In genomic region chr1:74092242-74092641, GRCm38 (mm10) we compare ENCODE assay signal across 10 mouse cellular contexts. TPM values are rescaled to one million over a fixed set of nuclear protein-coding genes. Genes with fewer than 3 reads are reported as not detected.
A peak's percentile ranks its signal among the peaks of the same experiment; 100 is the strongest.
DNase-seq lines count a peak whose midpoint lies in the region; ATAC-seq and TF ChIP-seq lines count a peak whose summit lies in the region.
"Had no signal": no experiment of that assay in that cellular context is flagged by ENCODE, and none has a peak within 500 bp of the region (broad histone marks: within the 10 kb centered on the region; RNA-seq: fewer than 3 reads in every experiment).

No protein-coding gene starts in this region.

- H3K4me2 ChIP-seq in limb, embryonic 11.5 days (ENCODE audit: low read depth, severe bottlenecking) = no peak overlapping the region
- H3K4me2 ChIP-seq in midbrain, postnatal 0 days (ENCODE audit: low read depth, low read length, poor library complexity, severe bottlenecking) = no peak overlapping the region

- 23% methylated on average over 10 of the region's 10 CpGs for WGBS in limb, embryonic 11.5 days
- 64% methylated on average over 10 of the region's 10 CpGs for WGBS in midbrain, postnatal 0 days

- H3K4me3 ChIP-seq in ES-Bruce4 (ENCODE audit: low read depth, low read length) = no peak overlapping the region
- no peak overlapping the region for H3K4me3 ChIP-seq in limb, embryonic 11.5 days (ENCODE audit: low read depth, low read length)
- H3K4me3 ChIP-seq in midbrain, postnatal 0 days (ENCODE audit: low read depth, low read length) = no peak overlapping the region

- H3K27ac ChIP-seq in ES-Bruce4 (ENCODE audit: insufficient read depth, low read length) = no peak overlapping the region
- H3K27ac ChIP-seq in limb, embryonic 11.5 days (replicated peaks; ENCODE audit: low read depth, low read length) = peak overlapping the region; percentile 100
- H3K27ac ChIP-seq in midbrain, postnatal 0 days (ENCODE audit: low read depth, low read length) = no peak overlapping the region
- H3K27ac ChIP-seq: liver, embryonic 14.5 days had no signal

- peak; percentile 59; the same call in 1 of the 2 replicates for TF ChIP-seq EP300 in ES-Bruce4 (IDR thresholded peaks at IDR 0.05; ENCODE audit: insufficient read depth, low read depth, low read length)

- 0 out of 2 replicates have a peak, but pooled peaks cover 2% of the 10 kb centered on the region for H3K27me3 ChIP-seq in ES-Bruce4 (ENCODE audit: control insufficient read depth, insufficient read depth, low read length, poor library complexity, severe bottlenecking)
- no peaks in the 10 kb centered on the region for H3K27me3 ChIP-seq in limb, embryonic 11.5 days (ENCODE audit: control insufficient read depth, insufficient read depth, low read length)
- H3K27me3 ChIP-seq in midbrain, postnatal 0 days (ENCODE audit: insufficient read depth, low read length) = no peaks in the 10 kb centered on the region

- H3K9ac ChIP-seq in ES-Bruce4 (ENCODE audit: low read depth, poor library complexity, severe bottlenecking) = no peak overlapping the region
- H3K9ac ChIP-seq in limb, embryonic 11.5 days (ENCODE audit: low read length) = no peak overlapping the region
- H3K9ac ChIP-seq in midbrain, postnatal 0 days (replicated peaks; ENCODE audit: low read length, poor library complexity, severe bottlenecking) = no peak overlapping the region
- H3K9ac ChIP-seq: liver, embryonic 14.5 days had no signal

- DNase-seq in embryo, embryonic 10.5 days (ENCODE audit: low spot score) = peak; percentile 43
- no peak for DNase-seq in embryo, embryonic 9.5 days (ENCODE audit: extremely low spot score)
- DNase-seq in gastrocnemius, postnatal 14 days = peak; percentile 66
- DNase-seq in limb, embryonic 11.5 days (ENCODE audit: low spot score) = peak; percentile 63
- no peak for DNase-seq in right cerebral cortex, adult 2 months (ENCODE audit: low spot score in 2 of 2)
- DNase-seq in frontal cortex, postnatal 25 days (ENCODE audit: low spot score in 2 of 2) = no peak
- no peak for DNase-seq in midbrain, postnatal 0 days (ENCODE audit: low spot score)
- DNase-seq: cerebellum, adult 11 months had no signal

- no peaks in the 10 kb centered on the region for H3K36me3 ChIP-seq in ES-Bruce4 (ENCODE audit: control insufficient read depth, insufficient read depth, low read length, poor library complexity, severe bottlenecking)
- no peaks in the 10 kb centered on the region for H3K36me3 ChIP-seq in limb, embryonic 11.5 days (ENCODE audit: control insufficient read depth, insufficient read depth, low read length)
- no peaks in the 10 kb centered on the region for H3K36me3 ChIP-seq in midbrain, postnatal 0 days (ENCODE audit: insufficient read depth, low read length)

- ATAC-seq in limb, embryonic 11.5 days (ENCODE audit: insufficient number of reproducible peaks, low FRiP score, low TSS enrichment, low read depth) = peak; percentile 22
- ATAC-seq in midbrain, postnatal 0 days (ENCODE audit: low FRiP score) = no peak

- TF ChIP-seq POLR2A in ES-Bruce4 (IDR thresholded peaks at IDR 0.05; ENCODE audit: insufficient read depth, low read length) = no peak

- no peaks in the 10 kb centered on the region for H3K9me3 ChIP-seq in ES-Bruce4 (replicated peaks; ENCODE audit: control insufficient read depth, insufficient read depth, low read length, poor library complexity, severe bottlenecking)
- no peaks in the 10 kb centered on the region for H3K9me3 ChIP-seq in limb, embryonic 11.5 days (ENCODE audit: control insufficient read depth, low read length)
- no peaks in the 10 kb centered on the region for H3K9me3 ChIP-seq in midbrain, postnatal 0 days (ENCODE audit: low read length)

- no peak for TF ChIP-seq CTCF in ES-Bruce4 (IDR thresholded peaks at IDR 0.05; ENCODE audit: low read depth, low read length)
- no peak for TF ChIP-seq CTCF in midbrain, postnatal 0 days (IDR thresholded peaks at IDR 0.05)

- H3K4me1 ChIP-seq in ES-Bruce4 (ENCODE audit: control insufficient read depth, insufficient read depth, low read length) = peaks cover 19% of the 10 kb centered on the region
- peaks cover 58% of the 10 kb centered on the region for H3K4me1 ChIP-seq in limb, embryonic 11.5 days (ENCODE audit: control insufficient read depth, insufficient read depth, low read length)
- no peaks in the 10 kb centered on the region; the same call in 1 of the 2 replicates for H3K4me1 ChIP-seq in midbrain, postnatal 0 days (ENCODE audit: insufficient read depth, low read length)

- intact Hi-C loops in gastrocnemius, postnatal 14 days (cut with DNase I; ENCODE audit: low total_unique reads) = no loop called here

RNA-seq across cellular contexts. Expression of gene Tns1, which starts 32.0 kb away (rescaled TPM):
- polyA plus RNA-seq in ES-Bruce4 (2011; ENCODE audit: insufficient read depth, insufficient read length, low read depth, missing spikeins) = 6.5 and 9.0 TPM in 2 replicates
- total RNA-seq in gastrocnemius, postnatal 14 days (2021) = 100 to 1,000 TPM; 176 to 217 TPM
- 36.3 and 36.9 TPM in 2 replicates for polyA plus RNA-seq in limb, embryonic 11.5 days (2014; fragmentation: Nextera tagmentation; extraction: Ambion mirVana)
- total RNA-seq in midbrain, postnatal 0 days (2014; rRNA removed) = 22.5 and 31.5 TPM in 2 replicates
- 9.8 and 10.2 TPM in 2 replicates for polyA plus RNA-seq in midbrain, postnatal 0 days (2015; fragmentation: Nextera tagmentation; extraction: Ambion mirVana)

RNA-seq across cellular contexts. Expression of gene Rufy4, which starts 33.1 kb away (rescaled TPM):
- polyA plus RNA-seq in ES-Bruce4 (2011; ENCODE audit: insufficient read depth, insufficient read length, low read depth, missing spikeins) = not detected in 2 replicates
- total RNA-seq in gastrocnemius, postnatal 14 days (2021) = under 1 TPM in 1 of 2 experiments, not detected in 1; 0.09 TPM
- 0.07 TPM in 1 of 2 replicates, not detected in the other for polyA plus RNA-seq in limb, embryonic 11.5 days (2014; fragmentation: Nextera tagmentation; extraction: Ambion mirVana)
- total RNA-seq in midbrain, postnatal 0 days (2014; rRNA removed) = 0.33 TPM in 1 of 2 replicates, not detected in the other
- polyA plus RNA-seq in midbrain, postnatal 0 days (2015; fragmentation: Nextera tagmentation; extraction: Ambion mirVana) = 0.09 and 0.11 TPM in 2 replicates

Comparison
In these comparisons a context has a peak if more than half of its experiments do, and no peak if none do; other contexts are left out.
1. DNase-seq: peak in embryo, embryonic 10.5 days (single experiment), gastrocnemius, postnatal 14 days (single experiment) and limb, embryonic 11.5 days (single experiment); none in embryo, embryonic 9.5 days (single experiment), right cerebral cortex, adult 2 months (0 of 2), frontal cortex, postnatal 25 days (0 of 2) and midbrain, postnatal 0 days (single experiment).